Mouse (Mus musculus) heart, adult 2 months (tissue): ENCODE measurements at regions not wholly inside any gene's neighbourhood (a gene's known extent, or its start where the extent isn't known, plus 50 kb on each side); places are given as distances from the start of the nearest gene placed in this dataset.
A peak's percentile ranks its signal among the peaks of the same experiment; 100 is the strongest.

Experiments
- DNase-seq, 2 experiments: peaks; one replicate each; pipeline ENCODE4 v3.0.0; 2021
- H3K27ac ChIP-seq: fragments of 200-600 bp; 2 replicates; pipeline ENCODE4 v1.8.1; 2022
- H3K27me3 ChIP-seq: fragments of 200-500 bp; 2 replicates; pipeline ENCODE4 v1.6.1; 2012; ENCODE audit warnings: mild to moderate bottlenecking, low read length, inconsistent platforms, mixed read lengths; ENCODE audit not compliant: control insufficient read depth, insufficient read depth
- H3K36me3 ChIP-seq: fragments of 200-500 bp; 2 replicates; pipeline ENCODE4 v1.6.1; 2012; ENCODE audit warnings: low read length, inconsistent platforms; ENCODE audit not compliant: control insufficient read depth, insufficient read depth
- H3K4me1 ChIP-seq: fragments of 200-500 bp; 2 replicates; pipeline ENCODE4 v1.6.1; 2011; ENCODE audit warnings: low read length; ENCODE audit not compliant: control insufficient read depth, insufficient read depth
- H3K4me3 ChIP-seq: fragments of 200-600 bp; 2 replicates; pipeline ENCODE4 v1.8.1; 2022
- H3K79me2 ChIP-seq: fragments of 200-500 bp; replicated peaks from 2 replicates; pipeline ENCODE4 v1.6.1; 2012; ENCODE audit warnings: mild to moderate bottlenecking, inconsistent platforms, low read length, moderate library complexity, mixed read lengths; ENCODE audit not compliant: control insufficient read depth, insufficient read depth
- H3K9ac ChIP-seq: fragments of 200-500 bp; 2 replicates; pipeline ENCODE4 v1.6.1; 2012; ENCODE audit warnings: low read depth, mild to moderate bottlenecking, control low read depth, inconsistent platforms, low read length, mixed read lengths
- CTCF ChIP-seq: fragments of 200-600 bp; IDR thresholded peaks from 2 replicates; pipeline ENCODE4 v1.8.1; 2022; ENCODE audit warnings: antibody characterized with exemption, mild to moderate bottlenecking, moderate library complexity
- EP300 ChIP-seq: fragments of 200-500 bp; IDR thresholded peaks from 2 replicates; pipeline ENCODE4 v1.6.1; 2011; ENCODE audit warnings: low read depth, low read length, control low read depth; ENCODE audit not compliant: insufficient read depth
- POLR2A ChIP-seq: fragments of 200-500 bp; IDR thresholded peaks from 2 replicates; pipeline ENCODE4 v1.6.1; 2011; ENCODE audit warnings: mild to moderate bottlenecking, low read depth, low read length, control low read depth; ENCODE audit not compliant: insufficient read depth
- WGBS: fragments of 180-500 bp; shearing (Covaris S2); methylation state at CpG from one replicate; pipeline ENCODE4 v1.1.7; 2018; 5-methylcytosine and 5-hydroxymethylcytosine counted together
- intact Hi-C: fragments of 180-260 bp; cut with DNase I; formaldehyde crosslinking; loops from one replicate; pipeline ENCODE4 v1.15.1; 2025

GRCm38 (mm10) chr11:90116676-90117663, 70.5 kb upstream of the Gm45716 start:
- 40% methylated on average over 20 of the region's 20 CpGs for WGBS
- no peak for DNase-seq
- H3K4me3 ChIP-seq: no peak overlapping the region
- H3K36me3 ChIP-seq: no peaks in the 10 kb centered on the region
- H3K79me2 ChIP-seq: no peaks in the 10 kb centered on the region
- H3K4me1 ChIP-seq: no peaks in the 10 kb centered on the region; the same call in none of the 2 replicates
- no peak overlapping the region for H3K9ac ChIP-seq
- H3K27me3 ChIP-seq: no peaks in the 10 kb centered on the region
- intact Hi-C loops: no loop called here
- no peak for TF ChIP-seq EP300
- TF ChIP-seq POLR2A: no peak
- TF ChIP-seq CTCF: no peak
- H3K27ac ChIP-seq: no peak overlapping the region; the same call in 1 of the 2 replicates

- Histone ChIP-seq H3K79me2 (no peaks in the 10 kb centered on the region), H3K27me3 (no peaks in the 10 kb centered on the region), H3K9ac (no peak overlapping the region), H3K4me3 (no peak overlapping the region), H3K36me3 (no peaks in the 10 kb centered on the region; the same call in 1 of the 2 replicates), H3K27ac (no peak overlapping the region), H3K4me1 (no peaks in the 10 kb centered on the region; the same call in none of the 2 replicates)
- intact Hi-C loops: no loop called here
- DNase-seq: no peak
- 49% methylated on average over 5 of the region's 5 CpGs for WGBS
- no peak for TF ChIP-seq CTCF
- TF ChIP-seq EP300: no peak
- no peak for TF ChIP-seq POLR2A
These were observed 69.7 kb upstream of the Gm45716 start for GRCm38 (mm10) chr11:90117664-90118295.

GRCm38 (mm10) chr11:90121902-90122301, 65.6 kb upstream of the Gm45716 start:
- intact Hi-C loops: loop anchor here (2.0 kb wide), 1 partner anchor 17 kb away; no protein-coding TSS in a partner anchor
- Histone ChIP-seq H3K27ac (no peak overlapping the region), H3K4me1 (no peaks in the 10 kb centered on the region; the same call in none of the 2 replicates), H3K36me3 (peaks cover 2% of the 10 kb centered on the region), H3K79me2 (no peaks in the 10 kb centered on the region), H3K4me3 (no peak overlapping the region), H3K9ac (no peak overlapping the region), H3K27me3 (no peaks in the 10 kb centered on the region)
- WGBS: 72% methylated on average over 3 of the region's 3 CpGs
- TF ChIP-seq POLR2A (no peak), EP300 (no peak), CTCF (no peak)
- no peak for DNase-seq

GRCm38 (mm10) chr11:90122709-90123108, 64.8 kb upstream of the Gm45716 start:
- no peaks in the 10 kb centered on the region; the same call in none of the 2 replicates for H3K4me1 ChIP-seq
- 75% methylated on average over 3 of the region's 3 CpGs for WGBS
- no peak for DNase-seq
- peaks cover 7% of the 10 kb centered on the region for H3K36me3 ChIP-seq
- TF ChIP-seq EP300 (no peak), CTCF (no peak), POLR2A (no peak)
- intact Hi-C loops: no loop called here
- H3K4me3 ChIP-seq: no peak overlapping the region
- no peaks in the 10 kb centered on the region for H3K27me3 ChIP-seq
- no peaks in the 10 kb centered on the region for H3K79me2 ChIP-seq
- H3K27ac ChIP-seq: no peak overlapping the region; the same call in 1 of the 2 replicates
- H3K9ac ChIP-seq: no peak overlapping the region

- Histone ChIP-seq H3K9ac (no peak overlapping the region), H3K4me1 (peaks cover 2% of the 10 kb centered on the region), H3K27me3 (no peaks in the 10 kb centered on the region), H3K36me3 (peaks cover 10% of the 10 kb centered on the region), H3K27ac (peak overlapping the region; percentile 62), H3K79me2 (no peaks in the 10 kb centered on the region), H3K4me3 (no peak overlapping the region)
- intact Hi-C loops: no loop called here
- TF ChIP-seq EP300 (peak; percentile 90), CTCF (no peak)
- WGBS: 52% methylated on average over 5 of the region's 5 CpGs
- peak in 1 of 2 experiments; percentile 77 for DNase-seq
These were observed 63.6 kb upstream of the Gm45716 start for GRCm38 (mm10) chr11:90123851-90124250.

GRCm38 (mm10) chr11:90126289-90126688, 61.2 kb upstream of the Gm45716 start:
- WGBS: 75% methylated on average over 4 of the region's 4 CpGs
- intact Hi-C loops: no loop called here

More at GRCm38 (mm10) chr11:90126289-90126688, 61.2 kb upstream of the Gm45716 start:
- TF ChIP-seq EP300: no peak
- no peak for TF ChIP-seq CTCF
- no peak for TF ChIP-seq POLR2A
- Histone ChIP-seq H3K4me3 (no peak overlapping the region), H3K27ac (no peak overlapping the region), H3K79me2 (no peaks in the 10 kb centered on the region), H3K36me3 (peaks cover 16% of the 10 kb centered on the region), H3K9ac (no peak overlapping the region), H3K27me3 (no peaks in the 10 kb centered on the region), H3K4me1 (peaks cover 15% of the 10 kb centered on the region)
- no peak for DNase-seq
